Mouse (Mus musculus) midbrain, embryonic 14.5 days (tissue): Measurements from ENCODE around the gene 4932414N04Rik. TPM values are rescaled to one million over a fixed set of nuclear protein-coding genes. Genes with fewer than 3 reads are reported as not detected.
"Not testable (repeated sequence)": the region's sequence is repeated elsewhere in the genome, so short reads cannot be mapped to it uniquely, and the experiment has no call there.

Experiments used
- ATAC-seq: fragments of 200-750 bp; cut with Nextera tagmentation; 2 replicates; pipeline ENCODE4 v1.8.0; 2017; ENCODE audit warnings: moderate number of reproducible peaks, moderate library complexity; ENCODE audit not compliant: low FRiP score, low TSS enrichment
- DNase-seq: peaks from one replicate; pipeline ENCODE4 v3.0.0-alpha.2; 2015
- H3K27ac ChIP-seq: fragments of 300-500 bp; sonication (generic); replicated peaks from 2 replicates; pipeline ENCODE4 v1.5.1; 2014; ENCODE audit warnings: mild to moderate bottlenecking, low read depth, low read length, moderate library complexity
- H3K27me3 ChIP-seq: fragments of 300-500 bp; sonication (generic); 2 replicates; pipeline ENCODE4 v1.6.1; 2014; ENCODE audit warnings: low read length, control low read depth, mixed read lengths; ENCODE audit not compliant: control insufficient read depth, insufficient read depth
- H3K36me3 ChIP-seq: fragments of 300-500 bp; sonication (generic); 2 replicates; pipeline ENCODE4 v1.6.1; 2014; ENCODE audit warnings: low read length, control low read depth; ENCODE audit not compliant: control insufficient read depth, insufficient read depth
- H3K4me1 ChIP-seq: fragments of 300-500 bp; sonication (generic); 2 replicates; pipeline ENCODE4 v1.6.1; 2014; ENCODE audit warnings: mild to moderate bottlenecking, antibody characterized with exemption, low read length, control low read depth; ENCODE audit not compliant: control insufficient read depth, insufficient read depth
- H3K4me2 ChIP-seq: fragments of 300-500 bp; sonication (generic); 2 replicates; pipeline ENCODE4 v1.6.1; 2014; ENCODE audit warnings: mild to moderate bottlenecking, low read length, moderate library complexity
- H3K4me3 ChIP-seq: fragments of 300-500 bp; sonication (generic); replicated peaks from 2 replicates; pipeline ENCODE4 v1.5.1; 2014; ENCODE audit warnings: low read depth, low read length
- H3K9ac ChIP-seq: fragments of 300-500 bp; sonication (generic); replicated peaks from 2 replicates; pipeline ENCODE4 v1.6.1; 2014; ENCODE audit warnings: mild to moderate bottlenecking, low read length, moderate library complexity
- H3K9me3 ChIP-seq: fragments of 300-500 bp; sonication (generic); 2 replicates; pipeline ENCODE4 v1.6.1; 2016; ENCODE audit warnings: low read length, control low read depth, mixed read lengths; ENCODE audit not compliant: control insufficient read depth
- WGBS: fragments of 180-500 bp; shearing (Covaris S2); extraction: QIAGEN DNeasy Blood & Tissue Kit; methylation state at CpG from one replicate; pipeline ENCODE4 v1.1.7; 2014; 5-methylcytosine and 5-hydroxymethylcytosine counted together
- polyA plus RNA-seq: library from polyadenylated mRNA; unstranded; fragments of >200 nt; fragmentation: Nextera tagmentation; extraction: Ambion mirVana; gene quantifications from 2 replicates; pipeline ENCODE4 v1.2.1, GENCODE M21; 2014

Gene 4932414N04Rik
- polyA plus RNA-seq, 1 experiment from 2014 or later: not detected

- Histone ChIP-seq H3K36me3 (no peaks in the 10 kb centered on the region), H3K4me2 (peak overlapping the region; percentile 21), H3K4me1 (no peaks in the 10 kb centered on the region), H3K9ac (no peak overlapping the region), H3K4me3 (no peak overlapping the region), H3K27ac (no peak overlapping the region), H3K9me3 (no peaks in the 10 kb centered on the region), H3K27me3 (no peaks in the 10 kb centered on the region)
- DNase-seq (no peak), ATAC-seq (no peak)
- 52% methylated on average over 16 of the region's 16 CpGs for WGBS
These were observed 126.2 kb downstream of the 4932414N04Rik start for GRCm38 (mm10) chr2:68782268-68783132.

DNA sequence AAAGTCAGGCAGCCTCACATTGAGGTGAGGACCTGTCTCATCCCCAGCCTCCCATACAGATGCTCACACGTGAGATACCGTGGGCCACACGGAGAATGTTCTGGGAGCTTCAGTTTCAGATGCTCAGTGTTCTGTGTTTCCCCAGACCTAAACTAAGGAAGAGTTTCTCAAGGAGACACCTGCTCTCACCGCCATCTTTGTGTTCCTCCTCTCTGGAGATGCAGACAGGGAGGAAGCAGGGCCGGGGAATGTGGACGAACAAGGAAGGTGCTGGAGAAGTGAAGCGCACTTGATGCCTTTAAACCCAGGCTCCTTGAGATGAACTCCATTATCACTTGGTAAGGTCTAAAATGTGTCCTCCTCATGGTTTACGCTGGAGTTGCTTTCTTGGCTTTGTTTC is 127.4 kb downstream of the 4932414N04Rik start:
- DNase-seq, ATAC-seq, H3K9me3 ChIP-seq, H3K9ac ChIP-seq, H3K27me3 ChIP-seq, H3K4me3 ChIP-seq, H3K4me2 ChIP-seq, H3K4me1 ChIP-seq, H3K36me3 ChIP-seq, H3K27ac ChIP-seq: not testable (repeated sequence)
- 92% methylated on average over 8 of the region's 8 CpGs for WGBS

DNA sequence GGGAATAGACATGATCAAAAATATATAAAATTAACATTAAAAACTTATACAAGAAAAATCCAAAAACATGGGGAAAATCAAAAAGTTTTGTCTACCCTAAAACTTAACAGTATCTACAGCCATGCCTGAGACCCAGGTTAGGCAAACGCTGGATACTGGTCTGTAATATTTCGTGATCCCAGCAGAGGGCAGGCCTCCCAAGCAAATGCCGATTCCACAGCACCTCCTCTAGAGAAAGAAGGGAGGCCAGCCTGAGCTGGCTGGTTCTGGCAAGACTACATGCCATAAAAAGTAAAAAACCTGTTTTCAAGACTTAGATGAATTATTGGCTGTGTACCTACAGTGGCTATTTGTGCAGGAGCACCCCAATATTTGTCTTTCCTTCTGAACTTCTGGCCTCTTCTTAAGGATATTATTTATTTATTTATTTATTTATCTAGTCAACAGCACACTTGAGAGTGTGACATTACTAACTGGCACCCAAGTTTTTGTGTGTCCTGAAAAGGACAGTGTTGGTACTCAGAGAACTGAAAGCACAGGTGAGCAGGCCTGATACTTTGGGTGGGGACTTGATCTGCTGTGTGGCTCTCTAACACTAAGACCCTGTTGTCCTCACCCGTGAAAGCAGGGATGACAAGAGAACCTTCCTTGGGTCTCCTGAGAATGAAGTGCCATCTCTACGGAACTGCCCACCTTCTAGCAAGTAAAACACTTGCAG is 128.6 kb downstream of the 4932414N04Rik start:
- Histone ChIP-seq H3K4me3 (no peak overlapping the region), H3K4me1 (no peaks in the 10 kb centered on the region), H3K9ac (no peak overlapping the region), H3K4me2 (no peak overlapping the region), H3K27ac (no peak overlapping the region), H3K36me3 (no peaks in the 10 kb centered on the region), H3K27me3 (no peaks in the 10 kb centered on the region), H3K9me3 (no peaks in the 10 kb centered on the region)
- peak; percentile 90 for DNase-seq
- peak; percentile 84 for ATAC-seq
- WGBS: 36% methylated on average over 5 of the region's 5 CpGs

- Histone ChIP-seq H3K9ac (no peak overlapping the region), H3K9me3 (no peaks in the 10 kb centered on the region), H3K4me3 (no peak overlapping the region), H3K36me3 (no peaks in the 10 kb centered on the region), H3K4me2 (no peak overlapping the region), H3K27me3 (no peaks in the 10 kb centered on the region), H3K4me1 (no peaks in the 10 kb centered on the region), H3K27ac (no peak overlapping the region)
- WGBS: 59% methylated on average over 3 of the region's 3 CpGs
- ATAC-seq (no peak), DNase-seq (no peak)
These were observed 130.9 kb downstream of the 4932414N04Rik start for GRCm38 (mm10) chr2:68787161-68787675.

GRCm38 (mm10) chr2:68792296-68792695 is 136.0 kb downstream of the 4932414N04Rik start:
- ATAC-seq: no peak

GRCm38 (mm10) chr2:68793472-68793871 is 137.2 kb downstream of the 4932414N04Rik start:
- no peaks in the 10 kb centered on the region for H3K27me3 ChIP-seq
- no peak overlapping the region for H3K9ac ChIP-seq
- no peak overlapping the region for H3K4me2 ChIP-seq
- ATAC-seq (no peak), DNase-seq (no peak)
- no peaks in the 10 kb centered on the region for H3K36me3 ChIP-seq
- H3K27ac ChIP-seq: no peak overlapping the region
- WGBS: 71% methylated on average over 1 of the region's 1 CpGs
- peaks cover 15% of the 10 kb centered on the region for H3K4me1 ChIP-seq
- H3K9me3 ChIP-seq: no peaks in the 10 kb centered on the region
- H3K4me3 ChIP-seq: no peak overlapping the region

More at GRCm38 (mm10) chr2:68792296-68792695, 136.0 kb downstream of the 4932414N04Rik start:
- Histone ChIP-seq H3K36me3 (no peaks in the 10 kb centered on the region), H3K9me3 (no peaks in the 10 kb centered on the region), H3K4me1 (peaks cover 15% of the 10 kb centered on the region), H3K9ac (no peak overlapping the region), H3K27ac (no peak overlapping the region), H3K4me3 (no peak overlapping the region), H3K27me3 (no peaks in the 10 kb centered on the region), H3K4me2 (no peak overlapping the region)
- 90% methylated on average over 5 of the region's 5 CpGs for WGBS
- DNase-seq: no peak

- H3K4me3 ChIP-seq: no peak overlapping the region
- 67% methylated on average over 5 of the region's 5 CpGs for WGBS
These were observed 137.9 kb downstream of the 4932414N04Rik start for GRCm38 (mm10) chr2:68794181-68794580.

DNA sequence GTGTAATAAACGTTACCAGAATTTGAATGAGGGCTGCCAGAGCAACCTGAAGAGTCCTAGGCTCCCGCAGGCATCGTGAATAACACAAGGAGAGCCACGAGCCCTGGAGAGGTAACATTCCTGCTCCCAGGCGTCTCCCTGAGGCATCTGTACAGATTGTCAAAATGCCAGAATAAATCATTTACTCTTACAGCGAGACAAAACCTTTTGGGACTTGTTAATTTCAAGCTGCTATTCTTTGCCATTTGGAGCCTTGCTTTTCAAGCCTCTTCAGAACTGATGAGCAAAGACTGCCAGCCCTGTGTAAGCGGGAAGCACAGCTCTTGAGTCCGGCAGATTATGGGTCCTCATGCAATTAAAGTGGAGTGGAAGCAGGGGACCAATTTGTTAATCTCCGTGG is 138.3 kb downstream of the 4932414N04Rik start:
- Histone ChIP-seq H3K9me3 (no peaks in the 10 kb centered on the region), H3K27me3 (no peaks in the 10 kb centered on the region), H3K4me1 (peaks cover 15% of the 10 kb centered on the region), H3K4me3 (no peak overlapping the region), H3K27ac (0 out of 2 replicates have a peak overlapping the region, but pooled peaks have one; percentile 37), H3K9ac (no peak overlapping the region), H3K36me3 (no peaks in the 10 kb centered on the region), H3K4me2 (peak overlapping the region; percentile 5; the same call in 1 of the 2 replicates)
- DNase-seq (peak; percentile 77), ATAC-seq (peak; percentile 73; the same call in 1 of the 2 replicates)
- 15% methylated on average over 9 of the region's 9 CpGs for WGBS

More at GRCm38 (mm10) chr2:68794181-68794580, 137.9 kb downstream of the 4932414N04Rik start:
- H3K4me2 ChIP-seq: peak overlapping the region; percentile 5; the same call in 1 of the 2 replicates
- no peak for ATAC-seq
- no peaks in the 10 kb centered on the region for H3K36me3 ChIP-seq
- peak overlapping the region; percentile 26; the same call in 1 of the 2 replicates for H3K27ac ChIP-seq
- no peaks in the 10 kb centered on the region for H3K9me3 ChIP-seq
- H3K27me3 ChIP-seq: no peaks in the 10 kb centered on the region
- H3K4me1 ChIP-seq: peaks cover 15% of the 10 kb centered on the region
- H3K9ac ChIP-seq: no peak overlapping the region
- DNase-seq: no peak
